Mouse (Mus musculus) liver, embryonic 14.5 days (tissue): Measurements from ENCODE around the gene Npm1.

Experiments used
- CTCF ChIP-seq: IDR thresholded peaks from 2 replicates; pipeline ENCODE4 v1.5.1; 2016; ENCODE audit warnings: antibody characterized with exemption, low read depth, control low read depth
- EP300 ChIP-seq: IDR thresholded peaks from 2 replicates; pipeline ENCODE4 v1.6.1; 2016; ENCODE audit warnings: antibody characterized with exemption, low read depth

- peak; percentile 25 for TF ChIP-seq CTCF
- no peak for TF ChIP-seq EP300
These were observed 39.3 kb upstream of the Npm1 start for GRCm38 (mm10) chr11:33202296-33202695.
